Mouse (Mus musculus) hindbrain, embryonic 15.5 days (tissue): Measurements from ENCODE around the gene Il16. TPM values are rescaled to one million over a fixed set of nuclear protein-coding genes. Genes with fewer than 3 reads are reported as not detected.

Experiments
- ATAC-seq: fragments of 200-750 bp; cut with Nextera tagmentation; 2 replicates; pipeline ENCODE4 v1.8.0; 2017; ENCODE audit warnings: low read depth, moderate number of reproducible peaks, moderate TSS enrichment; ENCODE audit not compliant: low FRiP score
- H3K27ac ChIP-seq: fragments of 300-500 bp; sonication (generic); replicated peaks from 2 replicates; pipeline ENCODE4 v1.5.1; 2015; ENCODE audit warnings: mild to moderate bottlenecking, inconsistent platforms
- H3K27me3 ChIP-seq: fragments of 300-500 bp; sonication (generic); 2 replicates; pipeline ENCODE4 v1.6.1; 2015; ENCODE audit warnings: control low read depth, inconsistent platforms
- H3K36me3 ChIP-seq: fragments of 300-500 bp; sonication (generic); 2 replicates; pipeline ENCODE4 v1.6.1; 2015; ENCODE audit warnings: control low read depth, inconsistent platforms
- H3K4me1 ChIP-seq: fragments of 300-500 bp; sonication (generic); replicated peaks from 2 replicates; pipeline ENCODE4 v1.6.1; 2015; ENCODE audit warnings: control low read depth, inconsistent platforms
- H3K4me2 ChIP-seq: fragments of 300-500 bp; sonication (generic); 2 replicates; pipeline ENCODE4 v1.6.1; 2015; ENCODE audit warnings: moderate library complexity, mild to moderate bottlenecking, inconsistent platforms
- H3K4me3 ChIP-seq: fragments of 300-500 bp; sonication (generic); 2 replicates; pipeline ENCODE4 v1.5.1; 2015; ENCODE audit warnings: mild to moderate bottlenecking, inconsistent platforms
- H3K9ac ChIP-seq: fragments of 300-500 bp; sonication (generic); 2 replicates; pipeline ENCODE4 v1.6.1; 2015; ENCODE audit warnings: inconsistent platforms
- H3K9me3 ChIP-seq: fragments of 300-500 bp; sonication (generic); 2 replicates; pipeline ENCODE4 v1.6.1; 2016; ENCODE audit warnings: control low read depth, inconsistent platforms
- whole genome bisulfite sequencing: fragments of 180-500 bp; shearing (Covaris S2); methylation state at CpG from one replicate; pipeline ENCODE4 v1.1.7; 2015; 5-methylcytosine and 5-hydroxymethylcytosine counted together
- polyA plus RNA-seq: library from polyadenylated mRNA; unstranded; fragments of >200 nt; fragmentation: Nextera tagmentation; extraction: Ambion mirVana; gene quantifications from 2 replicates; pipeline ENCODE4 v1.2.1, GENCODE M21; 2015

The Il16 gene
- polyA plus RNA-seq, 1 experiment from 2014 or later: 0.96 TPM

DNA sequence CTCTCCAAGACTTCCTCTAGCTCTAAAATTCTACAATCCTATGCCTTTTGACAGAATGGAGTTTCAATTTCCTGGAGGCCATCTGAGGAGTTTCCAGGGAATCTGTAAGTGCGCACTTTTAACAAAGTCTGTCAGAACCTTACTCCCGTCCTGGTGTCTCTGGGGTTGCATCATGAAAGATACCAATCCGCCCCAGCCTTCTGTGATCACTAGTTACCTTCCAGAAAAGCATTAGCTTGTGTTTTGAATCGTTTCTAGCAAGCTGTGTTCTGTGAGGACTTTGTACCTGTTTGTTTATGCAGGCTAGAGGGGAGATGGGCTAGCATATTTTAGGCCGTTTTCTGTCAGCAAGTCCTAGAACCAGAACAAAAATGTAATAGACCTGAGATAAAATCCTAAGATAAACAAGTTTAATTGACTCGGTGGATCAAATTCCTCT lies 112.8 kb downstream of the Il16 start:
- Histone ChIP-seq H3K4me1 (peaks cover 27% of the 10 kb centered on the region), H3K9me3 (no peaks in the 10 kb centered on the region), H3K27ac (no peak overlapping the region), H3K36me3 (no peaks in the 10 kb centered on the region), H3K27me3 (no peaks in the 10 kb centered on the region), H3K4me2 (peak overlapping the region; percentile 82), H3K9ac (no peak overlapping the region), H3K4me3 (peak overlapping the region; percentile 54; the same call in 1 of the 2 replicates)
- no peak for ATAC-seq
- WGBS: 63% methylated on average over 6 of the region's 6 CpGs

DNA sequence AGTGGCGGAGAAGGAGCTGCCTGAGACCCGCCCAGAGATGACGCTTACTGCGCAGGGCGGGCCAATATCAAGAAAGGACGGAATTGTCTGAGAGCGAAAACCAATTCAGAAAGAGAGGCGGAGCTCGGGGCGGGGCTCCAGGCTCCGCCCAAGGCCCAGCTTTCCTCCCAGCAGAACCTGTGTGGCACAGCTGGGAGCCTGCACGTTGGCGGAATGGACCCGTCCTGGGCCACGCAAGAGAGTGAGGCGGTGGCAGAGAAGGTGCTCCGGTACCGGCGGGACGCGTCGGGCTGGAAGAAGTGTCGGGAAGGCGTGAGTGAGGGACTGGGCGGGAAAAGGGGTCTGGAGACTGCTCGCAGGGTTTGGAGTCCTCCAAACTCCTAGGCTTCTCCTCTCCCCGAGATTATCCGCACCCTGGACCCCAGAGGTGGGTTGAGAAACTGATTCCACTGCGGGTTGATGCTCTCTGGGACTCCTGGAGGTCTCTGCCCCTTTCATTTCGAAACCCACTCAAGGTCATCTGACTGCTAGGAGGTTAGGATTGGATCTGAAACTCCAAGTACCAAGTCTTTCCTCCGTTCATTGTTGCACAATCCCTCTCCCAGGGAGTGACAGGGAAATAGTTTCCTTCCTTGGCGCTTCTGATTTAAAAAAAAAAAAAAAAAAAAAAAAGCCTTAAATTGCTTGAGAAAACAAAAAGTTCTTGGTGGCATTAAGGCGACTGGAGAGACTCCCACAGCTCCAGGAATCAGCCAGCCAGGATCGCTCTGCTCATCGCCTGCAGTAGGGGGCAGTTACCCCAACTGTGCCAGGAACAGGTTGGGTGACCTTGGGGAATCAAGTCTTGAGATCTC lies 113.5 kb downstream of the Il16 start, which contains the start of gene Stard5:
TSS of gene Stard5 (plus strand) at position 132 of the 854 bp plus-strand sequence.
- ATAC-seq: peak; percentile 99
- Histone ChIP-seq H3K9me3 (no peaks in the 10 kb centered on the region), H3K27ac (peak within 1 kb of the TSS; percentile 70), H3K4me1 (peaks cover 27% of the 10 kb centered on the region), H3K4me2 (peak within 1 kb of the TSS; percentile 82), H3K4me3 (peak within 1 kb of the TSS; percentile 54), H3K36me3 (no peaks in the 10 kb centered on the region), H3K27me3 (no peaks in the 10 kb centered on the region), H3K9ac (peak within 1 kb of the TSS; percentile 55)
- under 1% methylated on average over 35 of the region's 35 CpGs for WGBS

DNA sequence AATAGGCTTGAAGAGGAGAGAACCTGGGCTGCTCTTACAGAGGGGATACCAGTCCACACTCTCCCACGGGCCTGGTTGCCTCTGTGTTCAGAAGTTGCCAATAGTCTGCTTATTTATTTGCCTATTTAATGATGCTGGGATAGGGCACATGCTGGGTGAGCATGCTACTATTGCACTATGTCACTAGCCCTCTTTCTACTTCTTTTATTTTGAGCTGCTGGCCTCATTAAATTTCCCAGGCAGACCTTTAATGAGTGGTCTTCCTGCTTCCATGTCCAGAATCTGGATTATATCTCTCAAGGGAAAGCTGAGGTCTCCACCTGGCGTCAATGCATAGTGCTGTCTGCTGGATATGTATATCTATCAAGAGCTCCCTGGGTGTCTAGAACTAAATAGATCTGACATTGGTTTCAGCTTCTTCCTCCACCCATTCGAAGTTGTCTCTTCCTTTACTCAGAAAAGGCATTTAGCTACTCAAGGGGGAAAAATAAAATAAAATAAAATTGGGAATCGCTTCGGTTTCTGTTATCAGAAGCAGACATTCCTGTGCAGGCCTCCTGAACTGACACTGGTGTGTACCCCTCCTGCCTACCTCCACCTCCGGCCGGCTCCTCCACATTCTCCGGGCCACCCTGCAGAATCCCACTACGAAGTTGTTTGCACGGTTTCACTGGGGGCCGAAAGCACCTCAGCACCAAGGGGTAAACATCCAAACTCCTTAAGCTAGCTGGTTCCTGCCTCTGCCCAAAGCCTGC lies 114.3 kb downstream of the Il16 start:
- Histone ChIP-seq H3K4me2 (peak overlapping the region; percentile 82), H3K27me3 (no peaks in the 10 kb centered on the region), H3K9me3 (no peaks in the 10 kb centered on the region), H3K4me1 (peaks cover 27% of the 10 kb centered on the region), H3K27ac (peak overlapping the region; percentile 70), H3K4me3 (peak overlapping the region; percentile 54), H3K9ac (peak overlapping the region; percentile 55), H3K36me3 (no peaks in the 10 kb centered on the region)
- 17% methylated on average over 11 of the region's 11 CpGs for WGBS
- peak; percentile 84 for ATAC-seq

DNA sequence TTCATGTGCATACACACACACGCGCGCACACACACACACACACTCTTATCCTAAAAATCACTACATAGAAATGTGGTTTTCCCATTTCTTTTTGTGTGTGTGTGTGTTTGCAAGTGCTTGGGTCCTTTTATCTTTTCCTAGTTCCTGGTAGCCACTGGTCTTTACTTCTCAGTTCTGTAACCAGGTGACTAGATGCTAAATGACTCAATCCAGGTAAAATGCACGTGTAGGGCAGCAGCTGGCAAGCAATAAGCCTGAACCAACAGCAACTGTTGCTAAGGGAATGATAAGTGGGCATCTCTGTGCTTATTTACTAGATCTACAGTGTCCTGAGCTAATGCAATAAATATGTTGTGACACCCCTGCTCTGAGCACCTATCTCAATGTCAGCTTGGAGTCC lies 118.2 kb downstream of the Il16 start:
- no peak for ATAC-seq
- WGBS: 88% methylated on average over 4 of the region's 4 CpGs
- Histone ChIP-seq H3K9ac (no peak overlapping the region), H3K9me3 (no peaks in the 10 kb centered on the region), H3K27ac (no peak overlapping the region), H3K4me1 (peaks cover 10% of the 10 kb centered on the region), H3K36me3 (no peaks in the 10 kb centered on the region), H3K4me3 (no peak overlapping the region), H3K4me2 (no peak overlapping the region), H3K27me3 (no peaks in the 10 kb centered on the region)

DNA sequence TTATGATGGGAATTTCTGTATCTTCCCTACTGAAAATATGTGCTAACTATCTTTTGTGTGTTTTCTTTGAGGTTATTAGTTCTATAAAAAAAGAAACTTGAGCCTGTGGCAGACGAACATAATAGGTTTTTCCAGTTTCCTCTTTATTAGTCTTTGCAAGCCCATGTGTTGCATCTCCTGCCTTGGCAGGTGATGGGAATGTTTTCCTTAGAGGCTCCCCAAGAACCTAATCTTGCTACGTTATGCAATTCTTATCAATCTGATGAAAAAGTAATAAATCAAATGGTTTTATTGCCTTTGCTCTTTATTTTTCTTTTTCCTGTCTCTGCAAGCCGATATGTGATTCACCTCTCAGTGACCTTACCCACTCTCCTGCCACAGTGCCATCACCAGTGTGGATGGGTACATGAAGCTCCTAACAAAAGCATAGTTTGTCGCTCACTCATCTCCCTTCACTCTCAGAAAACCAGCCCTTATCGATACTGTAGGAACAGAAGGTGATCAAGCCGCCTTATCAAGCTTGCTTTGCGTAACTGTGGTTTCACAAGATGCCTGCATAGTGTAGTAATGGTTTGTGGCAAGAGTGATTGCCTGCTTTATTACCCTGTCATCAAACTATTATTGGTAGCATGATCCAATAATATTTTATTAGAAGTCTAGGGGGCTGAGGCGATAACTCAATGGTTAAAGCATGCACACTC lies 118.8 kb downstream of the Il16 start:
- Histone ChIP-seq H3K27me3 (no peaks in the 10 kb centered on the region), H3K27ac (no peak overlapping the region), H3K9ac (no peak overlapping the region), H3K36me3 (no peaks in the 10 kb centered on the region), H3K4me1 (peaks cover 6% of the 10 kb centered on the region), H3K9me3 (no peaks in the 10 kb centered on the region), H3K4me2 (no peak overlapping the region), H3K4me3 (no peak overlapping the region)
- WGBS: 87% methylated on average over 8 of the region's 8 CpGs
- ATAC-seq: no peak

DNA sequence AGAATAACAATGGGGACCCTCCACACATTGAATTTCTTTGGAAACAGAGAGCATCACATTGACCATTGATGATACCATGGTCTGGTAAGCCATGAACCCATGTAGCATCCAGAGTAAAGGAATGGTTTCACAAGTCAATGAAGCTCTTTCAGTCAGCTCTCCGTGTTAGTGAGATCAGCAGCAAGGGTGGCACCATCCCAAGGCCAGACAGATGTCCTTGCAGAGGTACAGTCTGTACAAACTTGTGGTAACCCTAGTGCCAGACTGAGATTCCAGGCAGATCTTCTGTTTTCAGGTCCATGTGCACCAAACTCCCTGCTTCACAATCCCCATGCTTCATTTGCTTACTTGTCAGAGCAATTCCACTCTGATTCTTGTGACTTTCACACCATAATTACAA lies 121.5 kb downstream of the Il16 start:
- WGBS: 81% methylated on average over 1 of the region's 1 CpGs

DNA sequence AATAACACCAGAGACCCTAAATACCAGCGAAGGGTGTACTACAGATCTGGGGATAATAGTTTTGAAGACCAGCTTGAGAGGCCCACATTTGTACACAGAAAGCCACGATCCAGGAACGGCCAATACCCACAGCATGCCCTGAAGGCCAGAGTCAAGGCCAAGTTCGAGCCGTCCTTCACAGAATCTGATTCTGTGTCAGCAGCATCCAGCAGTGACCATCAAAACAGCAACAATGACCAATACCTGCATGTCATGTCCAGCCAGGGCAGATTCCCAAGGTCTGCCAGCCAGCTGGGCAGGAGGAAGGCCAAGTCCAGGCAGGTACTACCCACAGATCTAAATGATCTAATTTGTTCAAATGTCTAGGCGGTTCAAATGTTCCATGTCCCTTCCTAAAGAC lies 122.9 kb downstream of the Il16 start:
- H3K36me3 ChIP-seq: no peaks in the 10 kb centered on the region
- no peak overlapping the region for H3K9ac ChIP-seq
- no peaks in the 10 kb centered on the region for H3K9me3 ChIP-seq
- H3K4me3 ChIP-seq: no peak overlapping the region
- H3K27ac ChIP-seq: no peak overlapping the region
- no peak overlapping the region for H3K4me2 ChIP-seq
- no peak for ATAC-seq
- 97% methylated on average over 6 of the region's 6 CpGs for WGBS
- H3K4me1 ChIP-seq: no peaks in the 10 kb centered on the region
- no peaks in the 10 kb centered on the region for H3K27me3 ChIP-seq

More for the DNA sequence above, 121.5 kb downstream of the Il16 start:
- no peak overlapping the region for H3K4me2 ChIP-seq
- no peak overlapping the region for H3K4me3 ChIP-seq
- H3K27ac ChIP-seq: no peak overlapping the region
- no peaks in the 10 kb centered on the region for H3K36me3 ChIP-seq
- H3K9me3 ChIP-seq: no peaks in the 10 kb centered on the region
- no peaks in the 10 kb centered on the region for H3K4me1 ChIP-seq
- no peak overlapping the region for H3K9ac ChIP-seq
- ATAC-seq: no peak
- no peaks in the 10 kb centered on the region for H3K27me3 ChIP-seq

DNA sequence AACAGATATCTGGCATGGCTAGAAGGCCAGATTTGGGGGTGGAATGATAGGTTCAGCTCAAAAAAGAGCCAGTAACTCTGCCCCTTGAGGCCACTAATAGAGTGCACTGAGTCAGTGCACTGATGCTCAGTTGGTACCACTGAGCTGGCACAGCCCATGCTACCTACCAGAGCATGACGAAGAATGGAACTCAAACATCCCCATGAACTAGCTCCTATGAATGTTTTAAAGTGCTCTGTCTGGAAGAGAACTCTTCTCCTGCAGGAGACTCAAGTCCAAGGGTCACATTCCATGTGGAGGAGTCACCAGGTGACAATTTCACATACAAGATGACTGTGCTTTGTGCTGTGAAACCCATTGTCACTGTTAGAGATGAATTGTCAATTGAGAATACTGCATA lies 126.8 kb downstream of the Il16 start:
- Histone ChIP-seq H3K4me1 (no peaks in the 10 kb centered on the region), H3K36me3 (no peaks in the 10 kb centered on the region), H3K9ac (no peak overlapping the region), H3K4me3 (no peak overlapping the region), H3K9me3 (no peaks in the 10 kb centered on the region), H3K27ac (no peak overlapping the region), H3K27me3 (no peaks in the 10 kb centered on the region), H3K4me2 (no peak overlapping the region)
- no peak for ATAC-seq
- WGBS: 94% methylated on average over 1 of the region's 1 CpGs

DNA sequence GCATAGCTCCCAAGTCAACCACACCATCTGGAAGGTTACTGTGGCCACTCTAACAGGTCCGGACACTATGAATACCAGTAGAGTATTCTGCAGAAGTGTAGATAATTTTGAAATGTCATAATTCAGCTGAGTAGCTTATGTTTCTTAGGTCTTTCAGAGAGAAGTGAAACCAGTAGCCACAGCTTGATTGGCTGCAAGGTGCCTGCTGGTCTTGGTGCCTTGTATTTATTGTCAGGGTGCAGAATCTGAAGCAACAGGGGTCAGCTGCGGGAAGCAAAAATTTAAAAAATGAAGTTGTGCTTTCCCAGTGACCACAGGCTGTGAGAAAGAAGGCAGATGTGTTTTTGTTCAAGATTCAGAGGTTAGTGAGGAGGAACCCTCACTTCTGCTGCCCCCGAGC lies 129.3 kb downstream of the Il16 start:
- no peak overlapping the region for H3K4me3 ChIP-seq
- H3K27ac ChIP-seq: no peak overlapping the region
- H3K4me2 ChIP-seq: no peak overlapping the region
- H3K9ac ChIP-seq: no peak overlapping the region
- no peaks in the 10 kb centered on the region for H3K36me3 ChIP-seq
- H3K9me3 ChIP-seq: no peaks in the 10 kb centered on the region
- 97% methylated on average over 3 of the region's 3 CpGs for WGBS
- no peak for ATAC-seq
- no peaks in the 10 kb centered on the region for H3K4me1 ChIP-seq
- no peaks in the 10 kb centered on the region for H3K27me3 ChIP-seq

DNA sequence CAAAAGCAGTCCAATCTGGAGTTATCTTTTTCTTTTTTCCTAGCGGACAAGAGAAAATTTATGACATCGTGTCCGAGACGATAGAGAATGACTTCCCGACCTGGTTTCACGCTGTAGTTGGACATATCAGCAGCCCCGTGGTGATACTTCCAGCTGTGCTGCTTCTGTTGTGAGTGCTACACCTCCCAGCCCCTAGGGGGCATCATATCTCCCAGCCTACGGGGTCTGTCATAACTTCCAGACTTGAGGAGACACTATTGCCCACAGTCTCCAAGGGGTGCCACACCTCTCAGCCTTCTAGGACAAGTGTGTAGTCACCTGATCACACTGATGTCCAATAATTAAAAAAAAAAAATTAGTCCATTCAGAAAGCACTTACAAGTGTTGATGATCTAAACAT lies 129.7 kb downstream of the Il16 start:
- H3K4me3 ChIP-seq: no peak overlapping the region
- no peak overlapping the region for H3K9ac ChIP-seq
- no peak overlapping the region for H3K4me2 ChIP-seq
- no peaks in the 10 kb centered on the region for H3K9me3 ChIP-seq
- H3K27ac ChIP-seq: no peak overlapping the region
- ATAC-seq: no peak
- no peaks in the 10 kb centered on the region for H3K4me1 ChIP-seq
- no peaks in the 10 kb centered on the region for H3K27me3 ChIP-seq
- no peaks in the 10 kb centered on the region for H3K36me3 ChIP-seq
- 88% methylated on average over 8 of the region's 8 CpGs for WGBS

DNA sequence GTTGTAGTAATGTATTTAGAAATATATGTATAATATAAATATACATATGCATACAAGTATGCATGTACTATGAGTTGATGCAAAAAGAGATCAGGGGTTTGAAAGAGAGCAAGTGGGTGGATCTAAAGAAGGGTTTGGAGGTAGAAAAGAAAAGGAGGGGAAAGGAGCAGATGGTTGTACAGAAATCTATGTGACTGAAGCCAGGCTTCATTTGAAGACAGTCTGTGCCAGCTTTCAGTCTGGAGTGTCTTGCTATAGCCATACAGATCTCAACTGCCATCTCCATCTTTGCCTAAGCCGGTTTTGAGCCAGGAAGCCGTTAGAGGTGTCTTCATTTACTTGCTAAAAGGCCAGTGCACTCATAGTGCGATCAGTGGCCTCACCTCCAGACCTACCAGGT lies 130.3 kb downstream of the Il16 start:
- Histone ChIP-seq H3K4me2 (no peak overlapping the region), H3K4me3 (no peak overlapping the region), H3K9ac (no peak overlapping the region), H3K9me3 (no peaks in the 10 kb centered on the region), H3K36me3 (no peaks in the 10 kb centered on the region), H3K4me1 (no peaks in the 10 kb centered on the region), H3K27me3 (no peaks in the 10 kb centered on the region), H3K27ac (no peak overlapping the region)
- WGBS: 92% methylated on average over 3 of the region's 3 CpGs
- no peak for ATAC-seq

DNA sequence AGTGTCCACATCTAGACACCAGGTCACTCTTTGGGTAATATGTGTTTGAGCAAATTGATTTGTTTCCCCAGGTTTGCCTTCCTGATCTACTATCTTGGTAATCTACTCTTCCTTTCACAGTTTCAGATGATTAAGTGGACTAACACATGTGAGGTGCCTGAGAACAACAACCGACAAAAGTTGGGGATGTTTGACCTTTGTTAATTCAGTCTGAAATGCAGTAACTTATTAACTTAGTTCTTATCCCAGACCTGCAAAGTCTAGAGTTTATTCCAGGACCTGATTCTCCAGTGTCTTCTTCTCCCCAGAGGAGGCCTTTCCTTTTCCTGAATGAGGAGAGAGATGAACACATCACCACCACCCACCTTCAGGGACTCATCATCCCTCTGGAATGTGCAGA lies 133.6 kb downstream of the Il16 start:
- WGBS: 98% methylated on average over 1 of the region's 1 CpGs
- no peak overlapping the region for H3K9ac ChIP-seq

More for the DNA sequence above, 133.6 kb downstream of the Il16 start:
- no peaks in the 10 kb centered on the region for H3K27me3 ChIP-seq
- H3K9me3 ChIP-seq: no peaks in the 10 kb centered on the region
- H3K4me2 ChIP-seq: no peak overlapping the region
- ATAC-seq: no peak
- no peak overlapping the region for H3K4me3 ChIP-seq
- no peak overlapping the region for H3K27ac ChIP-seq
- no peaks in the 10 kb centered on the region for H3K36me3 ChIP-seq
- no peaks in the 10 kb centered on the region for H3K4me1 ChIP-seq
